Mouse (Mus musculus): ENCODE measurements around the gene Fam241a. TPM values are rescaled to one million over a fixed set of nuclear protein-coding genes. Genes with fewer than 3 reads are reported as not detected.

The Fam241a gene
- total RNA-seq (2022): 1 to 10 TPM; 2.4 to 3.7 (median 3.1) TPM

- DNase-seq (ENCODE audit: low spot score in 2 of 2): peak; percentile 72 to 77
Observed at GRCm38 (mm10) chr3:127895792-127896541, at the start of gene Fam241a. Fam241a (minus strand) TSS chr3:127896324.

- no peak for DNase-seq (ENCODE audit: low spot score in 2 of 2)
Observed at GRCm38 (mm10) chr3:127932453-127932852, 36.3 kb upstream of the Fam241a start.

GRCm38 (mm10) chr3:127930326-127931012, 34.3 kb upstream of the Fam241a start:
- DNase-seq (ENCODE audit: low spot score in 2 of 2): no peak

GRCm38 (mm10) chr3:127929921-127930320, 33.8 kb upstream of the Fam241a start:
- no peak for DNase-seq (ENCODE audit: low spot score in 2 of 2)

- no peak for DNase-seq (ENCODE audit: low spot score in 2 of 2)
Observed at GRCm38 (mm10) chr3:127926635-127927183, 30.6 kb upstream of the Fam241a start.

GRCm38 (mm10) chr3:127924464-127924863, 28.3 kb upstream of the Fam241a start:
- no peak for DNase-seq (ENCODE audit: low spot score in 2 of 2)

- DNase-seq (ENCODE audit: low spot score in 2 of 2): no peak
Observed at GRCm38 (mm10) chr3:127923183-127923582, 27.1 kb upstream of the Fam241a start.

GRCm38 (mm10) chr3:127922125-127922524, 26.0 kb upstream of the Fam241a start:
- DNase-seq (ENCODE audit: low spot score in 2 of 2): no peak

GRCm38 (mm10) chr3:127917999-127918661, 22.0 kb upstream of the Fam241a start:
- no peak for DNase-seq (ENCODE audit: low spot score in 2 of 2)

GRCm38 (mm10) chr3:127917549-127917948, 21.4 kb upstream of the Fam241a start:
- no peak for DNase-seq (ENCODE audit: low spot score in 2 of 2)

- DNase-seq (ENCODE audit: low spot score in 2 of 2): no peak
Observed at GRCm38 (mm10) chr3:127915656-127916334, 19.7 kb upstream of the Fam241a start.

GRCm38 (mm10) chr3:127913885-127914709, 18.0 kb upstream of the Fam241a start:
- no peak for DNase-seq (ENCODE audit: low spot score in 2 of 2)

- no peak for DNase-seq (ENCODE audit: low spot score in 2 of 2)
Observed at GRCm38 (mm10) chr3:127909941-127910340, 13.8 kb upstream of the Fam241a start.

- DNase-seq (ENCODE audit: low spot score in 2 of 2): no peak
Observed at GRCm38 (mm10) chr3:127894981-127895779, 944 bp downstream of the Fam241a start.

- no peak for DNase-seq (ENCODE audit: low spot score in 2 of 2)
Observed at GRCm38 (mm10) chr3:127893902-127894301, 2.2 kb downstream of the Fam241a start.

- no peak for DNase-seq (ENCODE audit: low spot score in 2 of 2)
Observed at GRCm38 (mm10) chr3:127891906-127892305, 4.2 kb downstream of the Fam241a start.

GRCm38 (mm10) chr3:127890008-127890407, 6.1 kb downstream of the Fam241a start:
- DNase-seq (ENCODE audit: low spot score in 2 of 2): no peak

- DNase-seq (ENCODE audit: low spot score in 2 of 2): no peak
Observed at GRCm38 (mm10) chr3:127889570-127889969, 6.6 kb downstream of the Fam241a start.

GRCm38 (mm10) chr3:127881684-127882083, 14.4 kb downstream of the Fam241a start:
- no peak for DNase-seq (ENCODE audit: low spot score in 2 of 2)

- no peak for DNase-seq (ENCODE audit: low spot score in 2 of 2)
Observed at GRCm38 (mm10) chr3:127879968-127880367, 16.2 kb downstream of the Fam241a start.
